Mouse (Mus musculus) mature B cell (primary cell): Measurements from ENCODE around the gene 0610040J01Rik.

Source experiments
- in situ Hi-C: fragments of 300-500 bp; cut with MboI; formaldehyde crosslinking; loops from 2 replicates; pipeline ENCODE4 v1.14.3; 2019

Gene 0610040J01Rik

GRCm38 (mm10) chr5:63897820-63898110 is 85.6 kb downstream of the 0610040J01Rik start:
- in situ Hi-C loops, result no loop called here

GRCm38 (mm10) chr5:63903329-63903728 is 91.2 kb downstream of the 0610040J01Rik start:
- in situ Hi-C loops, result loop anchor here (10.0 kb wide), 1 partner anchor 361 kb away; no protein-coding TSS in a partner anchor

GRCm38 (mm10) chr5:63906149-63907093 is 94.3 kb downstream of the 0610040J01Rik start:
- in situ Hi-C loops, result loop anchor here (10.0 kb wide), 1 partner anchor 358 kb away; no protein-coding TSS in a partner anchor

GRCm38 (mm10) chr5:63907513-63907912 is 95.3 kb downstream of the 0610040J01Rik start:
- in situ Hi-C loops, result loop anchor here (10.0 kb wide), 1 partner anchor 357 kb away; no protein-coding TSS in a partner anchor

- in situ Hi-C loops, result no loop called here
These were observed 98.2 kb downstream of the 0610040J01Rik start for GRCm38 (mm10) chr5:63910171-63910960.

GRCm38 (mm10) chr5:63914896-63915295 is 102.7 kb downstream of the 0610040J01Rik start:
- in situ Hi-C loops, result no loop called here

GRCm38 (mm10) chr5:63916457-63917139 is 104.4 kb downstream of the 0610040J01Rik start:
- in situ Hi-C loops, result no loop called here

GRCm38 (mm10) chr5:63918201-63918600 is 106.0 kb downstream of the 0610040J01Rik start:
- in situ Hi-C loops, result no loop called here

- in situ Hi-C loops, result no loop called here
These were observed 111.3 kb downstream of the 0610040J01Rik start for GRCm38 (mm10) chr5:63923305-63924025.

- in situ Hi-C loops, result no loop called here
These were observed 113.0 kb downstream of the 0610040J01Rik start for GRCm38 (mm10) chr5:63925035-63925628.

GRCm38 (mm10) chr5:63930824-63931358 is 118.7 kb downstream of the 0610040J01Rik start:
- in situ Hi-C loops, result no loop called here

GRCm38 (mm10) chr5:63932829-63933228 is 120.7 kb downstream of the 0610040J01Rik start:
- in situ Hi-C loops, result no loop called here

- in situ Hi-C loops, result no loop called here
These were observed 123.4 kb downstream of the 0610040J01Rik start for GRCm38 (mm10) chr5:63935581-63935980.

GRCm38 (mm10) chr5:63936740-63937139 is 124.6 kb downstream of the 0610040J01Rik start:
- in situ Hi-C loops, result no loop called here

GRCm38 (mm10) chr5:63938575-63938974 is 126.4 kb downstream of the 0610040J01Rik start:
- in situ Hi-C loops, result no loop called here

- in situ Hi-C loops, result no loop called here
These were observed 129.7 kb downstream of the 0610040J01Rik start for GRCm38 (mm10) chr5:63941891-63942290.

GRCm38 (mm10) chr5:63943291-63943690 is 131.1 kb downstream of the 0610040J01Rik start:
- in situ Hi-C loops, result no loop called here

- in situ Hi-C loops, result no loop called here
These were observed 135.4 kb downstream of the 0610040J01Rik start for GRCm38 (mm10) chr5:63947526-63947925.

GRCm38 (mm10) chr5:63949195-63949594 is 137.0 kb downstream of the 0610040J01Rik start:
- in situ Hi-C loops, result no loop called here
